Mouse (Mus musculus) kidney, embryonic 16.5 days (tissue): ENCODE results near the gene Dapk2. TPM values are rescaled to one million over a fixed set of nuclear protein-coding genes. Genes with fewer than 3 reads are reported as not detected.
A peak's percentile ranks its signal among the peaks of the same experiment; 100 is the strongest.

Experiments
- ATAC-seq: fragments of 200-750 bp; cut with Nextera tagmentation; 2 replicates; pipeline ENCODE4 v1.8.0; 2017; ENCODE audit warnings: moderate TSS enrichment; ENCODE audit not compliant: low FRiP score, low TSS enrichment
- H3K27ac ChIP-seq: fragments of 300-500 bp; sonication (generic); 2 replicates; pipeline ENCODE4 v1.5.1; 2014; ENCODE audit warnings: low read length
- H3K27me3 ChIP-seq: fragments of 300-500 bp; sonication (generic); 2 replicates; pipeline ENCODE4 v1.6.1; 2014; ENCODE audit warnings: low read length, control low read depth, mixed read lengths; ENCODE audit not compliant: insufficient read depth
- H3K36me3 ChIP-seq: fragments of 300-500 bp; sonication (generic); 2 replicates; pipeline ENCODE4 v1.6.1; 2014; ENCODE audit warnings: low read length, control low read depth, mixed read lengths; ENCODE audit not compliant: insufficient read depth
- H3K4me1 ChIP-seq: fragments of 300-500 bp; sonication (generic); 2 replicates; pipeline ENCODE4 v1.6.1; 2014; ENCODE audit warnings: low read length, control low read depth, mixed read lengths; ENCODE audit not compliant: insufficient read depth
- H3K4me2 ChIP-seq: fragments of 300-500 bp; sonication (generic); replicated peaks from 2 replicates; pipeline ENCODE4 v1.6.1; 2014; ENCODE audit warnings: low read depth, low read length
- H3K4me3 ChIP-seq: fragments of 300-500 bp; sonication (generic); 2 replicates; pipeline ENCODE4 v1.5.1; 2014; ENCODE audit warnings: mild to moderate bottlenecking, low read length
- H3K9ac ChIP-seq: fragments of 300-500 bp; sonication (generic); replicated peaks from 2 replicates; pipeline ENCODE4 v1.6.1; 2014; ENCODE audit warnings: low read length
- H3K9me3 ChIP-seq: fragments of 300-500 bp; sonication (generic); 2 replicates; pipeline ENCODE4 v1.6.1; 2016; ENCODE audit warnings: low read length, control low read depth
- WGBS: fragments of 180-500 bp; shearing (Covaris S2); extraction: QIAGEN DNeasy Blood & Tissue Kit; methylation state at CpG from one replicate; pipeline ENCODE4 v1.1.7; 2014; 5-methylcytosine and 5-hydroxymethylcytosine counted together
- polyA plus RNA-seq: library from polyadenylated mRNA; unstranded; fragments of >200 nt; fragmentation: Nextera tagmentation; extraction: Ambion mirVana; gene quantifications from 2 replicates; pipeline ENCODE4 v1.2.1, GENCODE M21; 2015

Gene Dapk2
- polyA plus RNA-seq, 1 experiment from 2014 or later: 4.9 TPM

- Histone ChIP-seq H3K27ac (no peak overlapping the region), H3K4me1 (peaks cover 6% of the 10 kb centered on the region; the same call in 1 of the 2 replicates), H3K27me3 (no peaks in the 10 kb centered on the region), H3K36me3 (no peaks in the 10 kb centered on the region), H3K9ac (no peak overlapping the region), H3K4me2 (no peak overlapping the region), H3K4me3 (no peak overlapping the region), H3K9me3 (no peaks in the 10 kb centered on the region)
- WGBS: 61% methylated on average over 4 of the region's 4 CpGs
- ATAC-seq: peak; percentile 93
These were observed 23.3 kb downstream of the Dapk2 start for GRCm38 (mm10) chr9:66181126-66181825.

DNA sequence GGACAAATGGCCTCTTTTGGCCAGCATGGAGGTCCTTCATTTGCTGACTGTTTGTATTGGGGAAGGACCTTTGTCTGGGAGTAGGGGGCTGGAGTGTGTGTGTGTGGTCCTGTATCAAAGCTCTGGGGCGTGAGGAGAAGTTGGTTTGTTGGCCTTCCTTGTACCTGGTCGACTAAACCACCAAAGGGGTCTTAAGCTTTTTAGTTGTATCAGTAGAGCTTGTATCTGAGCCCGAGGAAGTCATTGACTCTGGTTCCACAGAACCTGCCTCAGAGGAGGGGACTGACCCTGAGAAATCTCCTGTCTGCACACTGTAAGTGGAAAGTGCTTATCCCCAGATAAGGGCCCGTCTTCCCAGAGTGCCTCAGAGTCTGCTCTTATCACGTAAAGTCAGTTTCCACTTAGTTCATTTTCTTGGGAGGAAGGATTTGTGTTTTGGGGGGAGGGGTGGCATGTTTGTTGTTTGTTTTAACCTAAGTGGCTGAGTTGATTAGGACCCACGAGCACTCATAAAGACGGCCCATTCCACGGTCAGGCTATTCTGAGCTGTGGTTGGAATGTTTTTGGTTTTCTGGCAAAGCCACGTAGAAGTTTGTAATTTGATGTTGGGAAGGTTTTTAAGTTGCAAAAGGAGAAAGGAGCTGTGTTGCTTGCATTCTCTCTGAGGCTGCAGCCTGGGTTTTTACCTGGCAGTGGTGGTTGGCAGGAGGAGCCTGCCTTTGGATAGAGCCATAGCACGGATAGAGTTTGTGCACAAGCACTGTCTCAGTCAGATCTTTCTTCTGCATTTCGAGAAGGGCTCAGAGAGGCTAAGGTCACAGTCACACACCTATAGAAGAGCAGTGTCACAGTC lies 24.0 kb downstream of the Dapk2 start:
- Histone ChIP-seq H3K4me1 (peaks cover 6% of the 10 kb centered on the region; the same call in 1 of the 2 replicates), H3K4me2 (no peak overlapping the region), H3K27ac (no peak overlapping the region)

DNA sequence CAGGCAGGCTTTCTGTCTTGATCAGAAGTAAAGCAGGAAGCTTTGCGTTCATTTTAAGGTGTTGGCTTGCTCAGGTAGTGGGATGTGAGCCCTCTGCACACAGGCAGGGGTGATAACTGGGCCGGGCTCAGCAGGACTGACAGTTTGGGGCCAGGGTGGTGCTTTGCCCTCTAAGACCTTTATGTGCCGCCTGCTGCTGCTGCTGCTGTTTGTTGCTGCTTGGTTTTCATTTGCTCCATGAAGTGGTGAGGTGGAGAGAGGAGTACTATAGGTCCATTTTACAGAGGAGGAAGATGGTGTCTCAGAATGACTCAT lies 24.6 kb downstream of the Dapk2 start:
- Histone ChIP-seq H3K27me3 (no peaks in the 10 kb centered on the region), H3K27ac (no peak overlapping the region), H3K36me3 (no peaks in the 10 kb centered on the region), H3K9ac (no peak overlapping the region), H3K9me3 (no peaks in the 10 kb centered on the region), H3K4me1 (peaks cover 6% of the 10 kb centered on the region; the same call in 1 of the 2 replicates), H3K4me2 (no peak overlapping the region), H3K4me3 (no peak overlapping the region)
- 85% methylated on average over 3 of the region's 3 CpGs for WGBS
- ATAC-seq: no peak

More for the DNA sequence above, 24.0 kb downstream of the Dapk2 start:
- Histone ChIP-seq H3K9ac (no peak overlapping the region), H3K9me3 (no peaks in the 10 kb centered on the region), H3K27me3 (no peaks in the 10 kb centered on the region), H3K4me3 (no peak overlapping the region), H3K36me3 (no peaks in the 10 kb centered on the region)
- WGBS: 65% methylated on average over 11 of the region's 11 CpGs
- no peak for ATAC-seq

DNA sequence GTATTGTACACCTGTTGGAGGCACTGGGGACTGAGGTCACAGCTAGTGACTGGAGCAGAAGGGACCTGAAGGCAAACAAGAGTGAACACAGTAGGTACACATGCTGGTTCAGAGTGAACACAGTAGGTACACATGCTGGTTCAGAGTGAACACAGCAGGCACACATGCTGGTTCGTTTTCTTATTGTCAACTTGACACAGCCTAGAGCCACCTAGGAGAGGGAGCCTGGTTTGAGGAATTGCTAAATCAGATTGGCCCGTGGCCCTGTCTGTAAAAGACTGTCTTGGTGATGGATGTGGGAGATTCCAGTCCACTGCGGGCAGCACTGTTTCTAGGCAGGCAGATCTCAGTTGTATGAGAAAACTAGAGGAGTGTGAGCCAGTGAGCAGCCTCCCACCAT lies 25.0 kb downstream of the Dapk2 start:
- H3K9ac ChIP-seq: no peak overlapping the region

DNA sequence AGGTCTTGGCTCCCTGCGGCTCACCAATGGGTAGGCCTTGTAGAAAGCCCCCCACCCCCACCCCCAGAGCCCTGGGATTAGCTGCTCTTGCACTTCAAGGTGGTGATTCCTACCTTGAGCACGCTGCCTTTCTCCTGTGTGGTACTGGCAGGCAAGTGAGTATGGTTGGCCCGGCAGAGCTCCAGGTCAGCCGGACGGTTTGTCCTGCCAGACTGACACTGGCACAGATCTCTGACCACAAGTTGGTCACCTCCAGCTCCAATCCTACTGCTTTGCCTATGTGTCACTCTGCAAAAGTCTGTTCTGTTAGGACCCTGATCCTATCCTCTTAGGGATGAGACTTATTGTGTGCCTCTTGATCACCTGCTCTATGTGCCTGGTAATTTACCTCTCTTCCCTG lies 26.5 kb downstream of the Dapk2 start:
- H3K27ac ChIP-seq: no peak overlapping the region
- ATAC-seq: no peak
- H3K27me3 ChIP-seq: no peaks in the 10 kb centered on the region
- H3K4me1 ChIP-seq: peaks cover 6% of the 10 kb centered on the region; the same call in 1 of the 2 replicates
- H3K4me2 ChIP-seq: no peak overlapping the region
- no peak overlapping the region for H3K4me3 ChIP-seq
- no peak overlapping the region for H3K9ac ChIP-seq
- no peaks in the 10 kb centered on the region for H3K36me3 ChIP-seq
- 82% methylated on average over 5 of the region's 5 CpGs for WGBS
- no peaks in the 10 kb centered on the region for H3K9me3 ChIP-seq

More for the DNA sequence above, 25.0 kb downstream of the Dapk2 start:
- ATAC-seq: no peak
- Histone ChIP-seq H3K27me3 (no peaks in the 10 kb centered on the region), H3K9me3 (no peaks in the 10 kb centered on the region), H3K27ac (no peak overlapping the region), H3K4me2 (no peak overlapping the region), H3K36me3 (no peaks in the 10 kb centered on the region), H3K4me1 (peaks cover 6% of the 10 kb centered on the region; the same call in 1 of the 2 replicates), H3K4me3 (no peak overlapping the region)
- 78% methylated on average over 3 of the region's 3 CpGs for WGBS

- H3K27me3 ChIP-seq: no peaks in the 10 kb centered on the region
- WGBS: 35% methylated on average over 6 of the region's 6 CpGs
These were observed 28.4 kb downstream of the Dapk2 start for GRCm38 (mm10) chr9:66186426-66186825.

DNA sequence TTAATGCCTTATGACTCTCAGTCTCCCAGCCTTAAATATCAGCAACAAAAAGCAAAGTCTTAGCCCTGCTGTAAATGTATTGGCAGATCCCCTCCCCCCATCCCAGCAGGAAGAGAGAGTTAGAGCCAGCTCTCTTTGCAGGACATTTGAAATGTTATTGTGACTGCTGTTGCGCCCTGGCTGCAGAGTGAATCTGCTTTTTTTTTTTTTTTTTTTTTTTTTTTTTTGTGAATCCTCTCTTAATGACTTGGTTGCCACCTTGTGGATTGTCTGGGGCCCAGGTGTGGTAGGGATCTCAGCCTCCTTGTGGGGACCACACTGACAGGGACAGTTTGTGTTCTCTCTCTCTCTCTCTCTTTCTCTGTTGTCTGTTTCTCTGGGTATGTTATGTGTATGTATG lies 31.0 kb downstream of the Dapk2 start:
- WGBS: 50% methylated on average over 1 of the region's 1 CpGs
- H3K27me3 ChIP-seq: no peaks in the 10 kb centered on the region
- no peaks in the 10 kb centered on the region for H3K36me3 ChIP-seq
- no peak overlapping the region for H3K4me3 ChIP-seq
- no peak overlapping the region for H3K4me2 ChIP-seq
- no peaks in the 10 kb centered on the region for H3K4me1 ChIP-seq
- ATAC-seq: no peak
- H3K9ac ChIP-seq: no peak overlapping the region
- H3K9me3 ChIP-seq: no peaks in the 10 kb centered on the region
- no peak overlapping the region for H3K27ac ChIP-seq

More at GRCm38 (mm10) chr9:66186426-66186825, 28.4 kb downstream of the Dapk2 start:
- H3K36me3 ChIP-seq: no peaks in the 10 kb centered on the region
- no peak overlapping the region for H3K27ac ChIP-seq
- peaks cover 2% of the 10 kb centered on the region; the same call in 1 of the 2 replicates for H3K4me1 ChIP-seq
- no peak for ATAC-seq
- H3K4me2 ChIP-seq: no peak overlapping the region
- no peak overlapping the region for H3K4me3 ChIP-seq
- H3K9ac ChIP-seq: no peak overlapping the region
- H3K9me3 ChIP-seq: no peaks in the 10 kb centered on the region

- Histone ChIP-seq H3K4me1 (no peaks in the 10 kb centered on the region), H3K4me2 (no peak overlapping the region), H3K27me3 (no peaks in the 10 kb centered on the region), H3K4me3 (no peak overlapping the region), H3K27ac (no peak overlapping the region), H3K9ac (no peak overlapping the region), H3K9me3 (no peaks in the 10 kb centered on the region), H3K36me3 (no peaks in the 10 kb centered on the region)
- WGBS: 88% methylated on average over 3 of the region's 3 CpGs
- no peak for ATAC-seq
These were observed 36.0 kb downstream of the Dapk2 start for GRCm38 (mm10) chr9:66194003-66194402.

DNA sequence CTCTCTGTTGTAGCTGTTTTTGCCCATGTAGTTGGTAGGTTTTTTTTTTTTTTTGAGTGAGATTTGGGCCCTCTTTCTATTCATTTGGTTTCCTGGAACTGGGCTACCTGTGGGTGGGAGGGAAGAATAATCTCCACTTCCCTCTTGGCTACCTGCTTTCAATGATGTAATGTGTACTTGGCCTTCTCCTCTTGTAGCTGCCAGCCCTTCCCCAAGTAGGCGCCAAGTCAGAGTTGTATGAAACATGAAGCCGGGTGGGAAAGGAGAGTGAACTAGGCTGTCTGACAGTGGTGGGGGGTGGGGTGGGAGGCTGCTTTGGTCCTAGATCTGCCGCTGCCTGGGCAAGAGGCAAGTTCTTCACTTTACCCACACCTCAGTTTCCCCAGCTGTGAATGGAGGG lies 38.5 kb downstream of the Dapk2 start:
- H3K4me3 ChIP-seq: no peak overlapping the region
- no peak overlapping the region for H3K4me2 ChIP-seq
- H3K27me3 ChIP-seq: no peaks in the 10 kb centered on the region
- 39% methylated on average over 3 of the region's 3 CpGs for whole genome bisulfite sequencing
- H3K4me1 ChIP-seq: no peaks in the 10 kb centered on the region
- no peaks in the 10 kb centered on the region for H3K9me3 ChIP-seq
- no peak overlapping the region for H3K9ac ChIP-seq
- H3K27ac ChIP-seq: no peak overlapping the region
- no peaks in the 10 kb centered on the region for H3K36me3 ChIP-seq
- no peak for ATAC-seq

- Histone ChIP-seq H3K9ac (no peak overlapping the region), H3K4me1 (no peaks in the 10 kb centered on the region), H3K4me3 (no peak overlapping the region), H3K36me3 (no peaks in the 10 kb centered on the region), H3K9me3 (no peaks in the 10 kb centered on the region), H3K27ac (no peak overlapping the region), H3K27me3 (no peaks in the 10 kb centered on the region), H3K4me2 (no peak overlapping the region)
- no peak for ATAC-seq
- 100% methylated on average over 1 of the region's 1 CpGs for WGBS
These were observed 40.5 kb downstream of the Dapk2 start for GRCm38 (mm10) chr9:66198533-66198932.
